7 mouse cellular contexts compared by ENCODE assay signal in the genomic region with DNA sequence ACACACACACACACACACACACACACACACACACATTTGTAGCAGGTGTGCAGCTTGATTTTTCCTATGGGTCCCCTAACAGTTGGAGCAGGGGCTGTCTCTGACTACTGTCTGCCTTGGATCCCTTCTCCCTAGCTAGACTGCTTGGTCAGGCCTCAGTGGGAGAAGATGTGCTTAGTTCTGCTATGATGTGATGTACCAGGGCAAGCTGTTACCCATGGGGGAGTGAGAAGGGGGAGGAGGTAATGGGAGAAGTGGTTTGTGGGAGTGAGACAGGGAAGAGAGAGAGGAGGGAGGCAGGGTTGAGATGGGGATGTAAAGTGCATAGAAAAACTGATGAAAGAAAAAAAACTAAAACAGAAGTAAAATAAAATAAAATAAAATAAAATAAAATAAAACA.
"Had no signal": no experiment of that assay in that cellular context is flagged by ENCODE, and none has a peak within 500 bp of the region (broad histone marks: within the 10 kb centered on the region; RNA-seq: fewer than 3 reads in every experiment).

No protein-coding gene starts in this region.

- DNase-seq: liver, postnatal 0 days; lung, adult 2 months; lung, postnatal 14 days; lung, postnatal 36 days; thymus, adult 18-20 months; thymus, postnatal 14 days; thymus, postnatal 36 days had no signal
